Mouse (Mus musculus): Measurements from ENCODE around the gene Cdt1.

The Cdt1 gene

DNA sequence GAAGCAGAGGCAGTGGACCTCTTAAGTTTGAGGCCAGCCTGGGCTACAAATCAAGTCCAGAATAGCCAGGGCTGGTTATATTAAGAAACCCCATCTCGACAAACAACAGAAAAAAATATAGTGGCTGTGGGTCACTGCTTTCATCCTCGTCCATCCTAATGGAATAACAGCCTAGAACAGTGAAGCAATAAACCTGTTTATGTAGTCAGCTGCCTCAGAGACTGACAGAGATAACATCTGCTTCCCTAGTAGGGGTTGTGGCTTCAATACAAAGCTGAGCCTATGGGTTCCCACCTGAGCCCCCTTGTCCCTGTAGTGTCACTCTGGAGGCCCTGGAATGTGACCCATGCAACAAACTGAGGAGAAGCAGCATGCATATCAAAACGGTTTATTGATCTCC, 6.4 kb downstream of the Cdt1 start:
- no peak for DNase-seq (ENCODE audit: low spot score in 2 of 2)

DNA sequence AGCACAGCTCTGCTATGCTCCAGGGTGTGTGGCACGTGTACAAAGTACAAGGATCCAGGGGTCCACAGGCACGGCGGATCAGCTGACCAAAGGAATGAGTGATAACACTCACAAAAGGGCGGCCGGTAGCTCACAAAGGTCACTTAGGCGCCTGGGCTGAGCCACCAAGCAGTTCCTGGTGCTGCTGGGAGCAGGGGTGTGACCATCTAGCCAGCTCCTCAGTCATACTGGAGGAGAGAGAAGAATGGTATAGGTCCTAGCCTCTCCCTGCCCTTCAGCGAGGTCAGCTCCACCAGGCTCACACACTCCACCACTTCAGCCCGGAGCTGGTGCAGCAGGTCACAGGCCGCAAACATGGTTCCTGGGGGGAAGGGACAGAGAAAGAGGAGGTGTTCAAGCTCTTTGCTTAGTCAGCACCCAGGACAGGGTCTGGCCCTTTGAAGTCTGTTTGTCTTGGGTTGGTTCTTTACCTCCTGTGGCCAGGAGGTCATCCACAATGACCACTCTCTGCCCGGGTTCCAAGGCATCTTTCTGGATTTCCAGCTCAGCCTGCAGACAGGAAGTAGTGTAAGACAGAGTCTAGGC, 6.9 kb downstream of the Cdt1 start:
- DNase-seq (ENCODE audit: low spot score in 2 of 2) = no peak

DNA sequence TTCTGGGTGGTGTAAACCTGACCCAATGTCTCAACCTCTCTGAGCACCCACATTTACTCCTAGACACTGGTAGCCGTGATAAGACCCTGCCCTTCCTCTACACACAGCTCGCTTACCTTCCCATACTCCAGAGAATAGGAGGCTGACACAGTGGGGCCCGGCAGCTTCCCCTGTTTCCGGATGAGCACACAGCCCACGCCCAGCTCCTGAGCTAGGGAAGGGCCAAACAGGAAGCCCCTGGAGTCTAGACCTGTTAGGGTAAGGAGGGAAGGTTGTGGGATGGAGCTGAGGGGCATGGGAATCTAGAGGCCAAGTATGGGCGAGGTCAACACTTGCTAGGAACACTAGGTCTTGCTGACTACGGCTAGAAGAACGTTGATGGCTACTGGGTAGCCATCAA, 7.5 kb downstream of the Cdt1 start:
- no peak for DNase-seq (ENCODE audit: low spot score in 2 of 2)

DNA sequence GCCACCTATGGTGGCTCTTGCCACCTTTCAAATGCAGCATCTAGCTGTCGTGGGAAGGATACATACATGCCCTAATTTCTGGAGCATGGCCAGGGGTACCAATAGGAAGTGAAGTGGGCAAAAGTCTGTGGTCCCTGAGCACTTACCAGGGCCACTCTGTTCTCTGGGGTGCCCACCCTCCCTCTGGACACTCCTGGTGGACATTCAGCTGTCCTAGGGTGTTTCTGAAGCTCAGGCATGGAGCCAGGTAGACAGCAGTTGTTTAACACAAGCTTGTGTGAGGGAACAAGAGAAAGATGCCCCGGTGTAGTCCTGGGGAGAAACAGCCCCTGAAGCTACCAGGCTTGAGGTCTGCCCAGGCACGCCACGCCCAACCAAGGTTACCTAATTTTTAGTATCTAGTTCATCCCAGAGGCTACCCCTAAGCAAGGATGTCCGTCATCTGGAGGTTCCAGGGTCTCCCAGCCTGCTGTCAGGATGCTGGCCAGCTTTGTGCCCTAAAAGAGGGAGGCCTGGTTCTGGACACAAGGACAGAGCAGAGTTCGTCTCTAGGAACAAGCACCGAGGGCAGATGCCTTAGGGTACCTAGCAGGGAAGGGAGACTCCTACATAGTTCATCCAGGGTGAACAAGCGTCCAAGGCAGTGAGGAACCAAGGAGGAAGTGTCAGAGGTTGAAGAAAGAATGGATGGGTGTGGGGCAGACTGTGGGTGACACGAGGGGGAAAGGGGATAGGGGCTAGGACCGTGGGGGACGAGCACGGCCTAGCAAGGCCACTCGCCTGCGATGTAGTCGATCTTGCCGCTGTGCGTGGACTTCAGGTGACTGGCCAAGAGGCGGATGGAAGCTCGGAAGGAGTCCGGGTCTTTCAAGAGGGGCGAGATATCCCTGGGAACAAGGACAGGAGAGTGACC, 8.2 kb downstream of the Cdt1 start:
- no peak for DNase-seq (ENCODE audit: low spot score in 2 of 2)

DNA sequence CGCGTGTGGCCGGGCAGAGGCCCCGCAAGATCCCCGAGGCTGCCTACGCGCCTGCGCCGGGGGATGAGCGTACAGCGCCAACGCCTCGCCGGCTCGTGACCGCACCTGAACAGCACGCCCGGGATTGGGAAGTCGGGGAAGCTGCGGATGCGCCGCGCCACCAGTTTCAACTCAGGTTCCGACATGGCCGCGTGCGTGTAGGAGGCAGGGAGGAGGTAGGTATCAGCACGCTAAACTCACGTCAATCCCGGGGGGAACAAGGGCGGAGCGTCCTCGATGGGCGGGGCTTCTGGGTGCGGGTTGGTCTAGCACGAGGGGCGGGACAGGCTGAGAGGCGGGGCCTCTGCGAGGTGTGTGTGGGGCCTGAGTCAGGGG, 8.8 kb downstream of the Cdt1 start, which contains the start of gene Aprt:
TSS of gene Aprt (minus strand) at position 262 of the 375 bp plus-strand sequence.
- peak; percentile 93 to 95 for DNase-seq (ENCODE audit: low spot score in 2 of 2)

DNA sequence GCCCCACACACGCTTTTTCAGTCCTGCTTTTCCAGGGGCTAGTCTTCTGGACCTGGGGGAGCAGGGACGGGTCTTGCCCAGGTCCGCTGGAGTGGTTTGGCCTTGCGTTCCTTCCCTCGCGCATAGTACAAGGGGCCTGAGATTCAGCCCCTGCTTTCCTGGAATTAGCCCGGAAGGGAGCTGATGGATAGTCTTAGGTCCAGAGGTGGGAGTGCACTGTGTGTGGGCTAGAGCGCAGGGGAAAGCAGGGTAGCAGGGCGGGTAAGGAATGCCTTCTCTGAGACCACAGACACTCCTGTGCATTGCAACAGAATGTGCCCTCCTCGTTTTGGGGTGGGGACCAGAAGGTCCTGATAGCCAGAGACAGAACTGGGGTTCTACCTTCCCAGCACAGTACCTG, 9.3 kb downstream of the Cdt1 start:
- no peak for DNase-seq (ENCODE audit: low spot score in 2 of 2)

DNA sequence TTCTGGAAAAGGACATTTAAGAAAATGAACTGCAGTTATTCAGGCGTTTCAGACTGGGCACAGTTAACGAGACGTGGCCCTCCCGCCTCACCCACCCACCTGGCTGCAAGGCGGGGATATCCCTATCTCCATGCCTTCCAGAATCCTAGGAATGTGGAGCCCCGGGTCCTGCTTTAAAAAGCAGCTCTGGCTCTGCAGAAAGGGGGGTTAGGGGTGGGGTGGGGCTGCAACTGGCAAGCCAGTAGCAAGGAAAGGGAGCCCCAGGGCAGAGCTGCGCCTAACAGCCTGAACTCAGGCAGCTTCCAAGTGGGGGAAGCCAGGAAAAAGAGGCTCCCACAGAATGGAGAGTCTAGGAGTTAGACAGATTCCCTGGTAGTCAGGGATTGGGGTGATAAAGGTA, 11.4 kb downstream of the Cdt1 start:
- no peak for DNase-seq (ENCODE audit: low spot score in 2 of 2)

DNA sequence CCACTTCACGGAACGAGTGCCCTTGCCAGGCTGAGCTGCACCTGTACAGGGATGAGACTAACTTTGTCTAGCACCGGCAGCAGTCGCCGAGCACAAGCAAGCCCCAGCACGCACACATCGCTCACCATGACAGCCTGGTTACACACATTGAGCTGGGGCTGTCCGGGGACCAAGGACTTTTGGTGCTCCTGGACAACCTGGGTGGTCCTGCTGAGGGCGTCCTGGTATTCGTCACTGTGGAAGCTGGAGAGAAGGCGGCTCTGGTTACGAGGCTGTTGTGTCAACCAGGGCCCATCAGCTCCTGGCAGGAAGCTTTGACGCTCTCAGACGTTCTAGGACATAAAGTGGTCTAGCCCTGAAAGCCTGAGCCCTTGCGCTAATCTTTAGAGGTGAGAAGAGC, 13.1 kb downstream of the Cdt1 start:
- DNase-seq (ENCODE audit: low spot score in 2 of 2) = no peak

DNA sequence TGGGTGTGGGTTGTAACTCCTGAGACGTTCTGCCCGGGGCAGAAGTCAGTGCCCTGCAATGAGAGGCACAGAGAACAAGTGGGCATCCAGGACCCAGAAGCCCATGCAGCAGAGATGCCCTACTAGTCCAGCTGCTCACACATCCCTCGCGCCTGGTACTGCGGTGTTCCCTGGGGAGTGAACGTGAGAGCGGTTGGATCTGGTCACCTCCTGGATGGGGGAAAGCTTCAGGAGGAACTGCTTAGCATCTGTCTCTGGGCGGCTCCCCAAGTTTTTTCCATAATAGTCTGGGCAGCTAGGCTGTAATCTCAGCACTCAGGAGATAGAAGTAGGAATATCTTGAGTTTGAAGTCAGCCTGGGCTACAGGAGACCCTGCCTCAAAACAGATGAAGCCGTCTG, 17.2 kb downstream of the Cdt1 start:
- no peak for DNase-seq (ENCODE audit: low spot score in 2 of 2)

DNA sequence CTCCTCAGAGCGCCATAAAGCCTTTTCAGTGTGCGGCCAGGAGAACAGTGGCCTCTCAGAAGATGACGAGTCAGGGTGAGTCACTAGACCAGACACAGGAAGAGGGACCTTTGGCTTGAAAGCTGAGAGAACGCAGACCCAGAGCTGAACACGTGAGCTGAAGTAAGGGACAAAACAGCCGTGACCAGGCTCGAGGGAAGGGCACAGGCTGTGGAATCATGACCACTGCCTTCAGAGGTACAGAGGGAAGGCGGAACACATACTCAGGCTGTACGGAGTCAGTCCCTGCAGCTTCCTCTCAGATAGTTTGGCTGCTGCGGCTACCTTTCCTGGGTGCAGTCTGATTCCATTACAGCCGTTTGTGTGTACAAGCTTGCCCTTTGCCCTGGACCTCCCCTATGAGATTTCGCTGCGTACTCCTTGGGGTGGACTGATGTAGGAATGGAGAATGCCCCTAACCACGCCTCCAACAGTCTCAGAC, 17.6 kb downstream of the Cdt1 start:
- DNase-seq (ENCODE audit: low spot score in 2 of 2) = no peak

DNA sequence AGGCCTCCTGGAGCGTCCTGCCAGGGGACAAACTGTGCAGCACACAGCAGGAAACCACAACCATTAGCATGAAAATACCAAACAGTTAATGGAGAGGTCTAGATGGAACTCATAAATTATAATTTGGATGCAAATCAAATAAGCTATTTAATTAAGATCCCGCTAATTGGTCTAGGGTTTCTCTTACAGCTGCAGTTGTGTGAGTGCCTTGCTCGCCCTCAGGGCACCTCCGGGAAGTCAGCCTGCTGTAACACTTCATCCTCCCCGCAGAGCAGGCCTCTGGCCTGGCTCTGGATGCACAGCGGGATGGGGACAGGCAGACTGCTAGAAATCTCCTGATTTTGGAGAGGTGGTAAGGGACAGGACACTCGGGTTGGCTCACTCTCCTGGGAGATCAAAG, 18.4 kb downstream of the Cdt1 start:
- DNase-seq (ENCODE audit: low spot score in 2 of 2) = no peak

DNA sequence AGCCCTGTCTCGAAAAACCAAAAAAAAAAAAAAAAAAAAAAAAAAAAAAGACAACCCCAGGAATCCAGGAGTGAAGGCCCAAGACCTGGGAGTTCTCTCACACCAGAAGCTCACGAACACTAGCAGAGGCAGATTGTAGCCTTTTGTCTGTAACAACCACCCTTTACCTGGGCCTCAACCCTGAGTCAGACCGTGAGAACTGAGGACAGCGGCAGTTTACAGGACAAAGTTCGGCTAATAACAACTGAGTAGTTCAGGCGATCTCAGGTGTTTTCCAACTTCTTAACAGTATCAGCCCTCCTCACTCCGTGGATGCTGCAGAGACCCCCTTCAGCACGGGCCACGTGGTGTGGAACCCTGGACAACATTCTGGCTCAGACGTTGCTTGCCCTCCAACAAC, 18.9 kb downstream of the Cdt1 start:
- DNase-seq (ENCODE audit: low spot score in 2 of 2) = no peak

DNA sequence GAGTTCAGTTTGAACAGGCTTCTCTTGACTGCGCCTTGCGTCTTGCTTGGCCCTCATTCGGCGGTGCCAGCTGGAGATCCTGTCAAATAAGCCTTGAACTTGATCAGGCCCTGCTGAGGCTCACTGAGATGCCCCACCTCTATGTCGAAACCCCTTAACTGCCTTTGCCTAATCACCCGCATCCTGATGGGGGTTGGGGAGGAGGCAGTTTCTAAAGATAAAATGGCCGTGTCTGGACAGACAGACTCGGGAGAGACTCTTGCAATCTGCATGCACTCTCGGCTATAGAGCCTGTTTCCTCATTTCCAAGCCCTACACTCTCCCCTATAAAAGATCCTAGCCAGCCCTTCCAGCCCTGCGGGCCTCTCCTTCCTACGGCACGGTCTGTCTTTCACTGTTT, 25.4 kb downstream of the Cdt1 start:
- DNase-seq (ENCODE audit: low spot score in 2 of 2) = no peak

DNA sequence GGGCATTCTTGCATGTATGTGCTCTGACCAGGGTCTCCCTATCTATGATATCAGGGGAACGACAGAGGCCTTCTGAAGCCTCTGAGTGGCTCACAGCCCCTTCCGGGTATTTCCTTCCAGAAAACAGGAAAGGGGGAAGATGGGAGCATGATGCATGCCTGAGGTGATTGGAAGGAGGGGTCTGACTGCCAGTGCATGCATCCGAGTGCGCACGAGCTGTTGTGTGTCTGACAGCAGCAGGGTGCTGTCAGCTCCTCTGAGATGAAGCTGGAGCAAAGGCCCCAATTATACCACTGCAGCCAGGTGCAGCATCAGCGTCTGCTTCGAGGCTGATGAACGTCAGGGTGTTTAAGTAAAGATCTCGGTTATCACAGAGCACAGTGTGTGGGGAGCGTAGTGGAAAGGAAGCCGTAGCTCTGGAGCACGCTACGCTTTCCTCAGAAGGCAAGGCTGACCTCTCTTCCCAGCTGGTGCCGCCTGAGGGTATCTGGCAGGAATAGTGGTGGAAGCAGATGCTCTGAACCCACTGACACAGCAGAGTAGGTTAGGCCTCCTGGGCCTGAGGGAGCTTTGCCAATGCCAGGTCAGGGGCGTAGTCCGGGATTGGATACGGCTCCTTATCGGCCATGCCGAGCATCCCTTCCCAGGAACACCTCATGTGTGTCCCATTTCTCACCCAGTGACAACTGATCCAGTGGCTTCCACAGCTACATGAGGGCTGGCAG, 26.1 kb downstream of the Cdt1 start:
- DNase-seq (ENCODE audit: low spot score in 2 of 2) = no peak

DNA sequence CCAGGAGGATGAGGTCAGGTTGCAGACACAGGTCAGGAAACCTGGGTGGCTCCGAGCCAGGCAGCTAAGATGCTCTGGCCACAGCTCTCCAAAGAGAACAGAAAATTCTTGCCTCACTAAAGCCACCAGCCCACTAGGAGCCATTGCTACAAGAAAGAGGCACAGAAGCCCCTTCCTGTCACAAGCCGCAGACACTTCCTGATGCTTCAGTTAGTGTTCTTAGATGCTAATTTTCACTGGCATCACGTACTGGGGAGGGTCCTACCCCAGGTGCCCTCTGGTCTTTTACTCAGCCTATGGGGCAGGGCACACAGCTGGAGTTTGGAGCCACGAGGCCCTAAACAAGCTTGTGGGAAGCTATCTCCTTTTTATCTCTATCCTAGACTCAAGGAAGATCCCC, 28.2 kb downstream of the Cdt1 start:
- no peak for DNase-seq (ENCODE audit: low spot score in 2 of 2)

DNA sequence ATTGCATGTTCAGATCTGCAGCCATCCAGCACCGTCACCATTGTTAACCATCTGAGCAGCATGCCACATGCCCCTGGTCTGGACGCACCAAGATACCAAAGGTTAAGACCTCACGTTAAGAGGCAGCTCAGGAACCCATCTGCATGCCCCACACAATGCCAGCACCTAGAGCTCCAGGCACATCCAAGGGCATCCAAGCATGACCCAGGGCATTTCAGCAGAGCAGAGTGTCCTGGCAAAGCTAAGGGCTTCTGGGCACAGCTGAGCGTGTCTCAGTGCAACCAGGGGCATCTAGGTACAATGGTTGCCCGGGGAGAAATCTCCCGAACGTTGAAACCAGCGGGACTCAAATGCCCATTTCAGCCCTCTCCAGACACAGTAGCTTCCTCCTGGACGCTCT, 32.9 kb downstream of the Cdt1 start:
- DNase-seq (ENCODE audit: low spot score in 2 of 2) = no peak

DNA sequence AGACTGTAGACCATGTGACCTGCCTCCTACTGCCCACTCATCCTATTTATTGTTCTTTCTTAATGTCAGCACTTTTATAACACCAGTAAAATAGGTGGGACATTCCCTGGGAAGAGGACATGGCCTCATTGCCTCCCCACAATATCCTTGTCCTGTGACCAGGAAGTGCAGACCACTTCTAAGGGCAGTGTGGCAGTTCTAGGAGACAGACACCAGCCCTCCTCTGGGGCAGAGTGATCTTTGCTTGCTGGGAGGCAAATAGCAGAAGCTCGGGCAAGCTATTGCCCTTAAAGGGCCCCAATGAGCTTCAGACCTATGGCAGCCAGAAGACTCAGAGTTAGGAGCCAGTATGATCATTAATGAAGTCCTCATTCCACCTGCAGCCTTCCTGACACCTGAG, 36.8 kb downstream of the Cdt1 start:
- no peak for DNase-seq (ENCODE audit: low spot score in 2 of 2)

DNA sequence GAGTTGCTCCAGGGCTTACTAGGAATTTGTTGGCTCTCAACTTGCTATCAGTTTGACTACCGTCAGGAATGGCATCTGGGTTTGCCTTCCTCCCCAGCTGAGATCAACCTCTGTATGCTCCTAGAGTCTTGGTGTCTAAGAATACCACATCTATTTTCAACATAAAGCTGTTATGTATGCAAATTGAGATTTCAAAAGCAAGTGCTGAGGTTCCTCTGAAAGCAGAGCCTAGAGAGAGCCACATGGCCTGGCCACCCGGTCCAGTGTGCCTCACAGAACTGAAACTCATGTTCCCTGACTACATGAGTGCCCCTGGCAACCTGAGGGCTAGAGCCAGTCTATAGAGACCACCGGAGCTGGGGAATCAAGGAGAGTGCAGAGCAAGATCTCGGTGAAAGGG, 37.6 kb downstream of the Cdt1 start:
- DNase-seq (ENCODE audit: low spot score in 2 of 2) = no peak

DNA sequence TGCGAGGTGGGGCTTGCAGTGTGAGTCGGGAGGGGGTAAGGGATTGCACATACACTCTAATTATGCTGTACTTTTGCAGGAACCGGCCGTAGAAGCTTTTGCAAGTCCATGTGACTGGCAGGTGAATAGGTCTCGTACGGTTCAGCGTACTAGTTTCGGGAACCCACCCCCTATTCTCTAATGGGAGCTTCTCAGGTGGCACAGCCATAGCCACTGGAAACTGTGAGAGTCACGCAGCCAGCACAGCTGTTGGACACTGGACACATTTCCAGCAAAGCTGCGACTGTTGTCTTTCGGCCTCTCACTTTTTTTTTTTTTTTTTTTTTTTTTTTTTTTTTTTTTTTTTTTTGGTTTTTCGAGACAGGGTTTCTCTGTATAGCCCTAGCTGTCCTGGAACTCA, 39.0 kb downstream of the Cdt1 start:
- no peak for DNase-seq (ENCODE audit: low spot score in 2 of 2)

DNA sequence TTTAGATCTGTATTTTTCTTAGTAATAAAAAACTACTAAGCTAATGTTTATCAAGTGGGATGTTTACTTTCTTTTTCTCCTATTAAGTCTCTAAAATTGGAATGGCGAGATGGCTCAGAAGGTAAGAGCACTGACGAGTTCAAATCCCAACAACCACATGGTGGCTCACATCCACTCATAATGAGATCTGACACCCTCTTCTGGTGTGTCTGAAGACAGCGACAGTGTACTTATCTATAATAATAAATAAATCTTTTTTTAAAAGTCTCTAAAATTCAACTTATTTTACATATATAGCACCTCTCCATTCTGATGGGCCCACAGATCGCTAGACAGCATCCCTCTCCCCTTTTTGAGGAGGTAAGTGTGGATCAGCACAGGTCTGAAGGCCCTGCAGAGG, 42.4 kb downstream of the Cdt1 start:
- DNase-seq (ENCODE audit: low spot score in 2 of 2) = no peak

DNA sequence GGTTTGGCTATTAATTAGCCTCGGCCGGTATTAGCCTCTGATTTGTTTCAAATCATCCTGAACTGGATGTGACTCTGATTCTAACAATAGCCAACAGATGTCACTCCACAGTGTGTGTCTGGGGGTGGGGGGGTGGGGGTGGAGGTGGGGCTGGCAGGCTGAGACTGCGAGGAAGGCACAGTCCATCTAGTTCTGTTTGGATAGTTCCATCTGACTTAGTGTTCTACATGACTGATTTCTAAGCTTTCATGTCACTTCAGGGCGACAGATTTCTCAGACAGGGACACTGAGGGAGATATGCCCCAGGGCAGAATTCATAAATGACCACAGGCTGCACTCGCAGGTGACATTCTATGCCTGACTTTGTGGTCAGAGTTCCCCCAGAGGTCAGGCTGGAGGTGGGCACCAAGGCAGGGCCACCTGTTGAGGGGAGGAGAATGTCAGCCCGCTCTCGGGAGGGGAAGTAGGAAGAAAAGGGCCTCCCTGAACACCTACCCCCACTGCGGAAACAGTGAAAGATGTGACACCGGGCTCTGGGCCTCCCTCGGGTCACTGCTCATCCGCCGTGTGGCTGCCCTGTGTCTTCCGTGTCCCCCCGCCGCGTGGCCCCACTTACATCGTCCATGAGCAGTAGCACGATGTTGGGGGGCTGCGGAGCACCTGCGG, 42.9 kb downstream of the Cdt1 start:
- DNase-seq (ENCODE audit: low spot score in 2 of 2) = no peak
